Mouse (Mus musculus) lung, postnatal 14 days (tissue): Measurements from ENCODE around the gene Adcy9.

ENCODE experiments used
- DNase-seq: peaks from one replicate; pipeline ENCODE4 v3.0.0; 2021

The Adcy9 gene

DNA sequence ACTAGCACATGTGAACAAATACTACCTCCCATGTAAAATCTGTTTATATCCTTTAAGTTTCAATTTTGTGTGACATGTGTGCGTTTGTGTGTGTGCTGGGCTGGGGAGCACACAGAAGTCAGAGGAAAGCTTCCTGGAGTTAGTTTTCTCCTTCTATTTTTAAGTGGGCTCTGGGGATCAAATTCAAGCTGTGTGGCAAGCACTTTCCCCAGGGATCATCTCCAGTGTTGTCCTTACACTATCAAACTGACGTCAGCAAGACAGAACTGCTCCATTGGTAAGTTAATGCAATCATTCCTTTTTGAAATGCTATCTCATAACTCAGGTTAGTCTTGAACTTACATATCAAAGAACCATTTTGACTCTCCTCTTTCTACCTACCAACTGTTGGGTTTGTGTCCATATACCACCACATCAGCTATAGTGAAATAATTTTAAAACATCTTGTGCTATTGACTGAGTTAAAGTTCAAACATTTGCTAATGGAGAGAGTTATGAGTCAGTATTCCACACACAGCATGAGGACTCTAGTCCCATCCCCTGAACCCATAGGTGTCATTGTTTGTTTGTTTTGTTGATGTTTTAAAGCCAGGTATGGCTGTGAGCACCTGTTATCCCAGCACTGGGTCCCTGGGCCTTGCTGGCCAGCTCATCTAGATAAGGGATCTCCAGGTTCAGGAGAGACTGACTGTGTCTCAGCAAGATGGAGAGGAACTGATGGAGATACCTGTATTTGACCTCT is 104.8 kb downstream of the Adcy9 start:
- DNase-seq: no peak

DNA sequence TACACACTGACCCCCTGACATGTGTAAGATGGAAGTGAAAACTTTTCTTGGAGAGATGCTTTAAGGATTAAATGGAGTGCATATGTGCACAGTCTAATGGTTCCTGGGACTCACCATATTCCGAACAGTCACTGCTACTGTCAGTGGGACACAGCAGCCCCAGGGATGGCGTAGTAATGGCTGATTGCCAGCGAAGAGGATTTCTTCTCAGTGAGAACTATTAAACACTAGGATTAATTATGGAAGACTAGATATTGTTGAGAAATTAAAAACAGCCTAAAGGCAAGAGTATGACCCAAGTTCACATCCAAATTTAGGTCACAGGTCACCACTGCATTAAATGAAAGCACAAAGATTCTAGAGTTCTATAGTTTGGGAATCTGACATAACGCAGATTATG is 105.4 kb downstream of the Adcy9 start:
- no peak for DNase-seq

DNA sequence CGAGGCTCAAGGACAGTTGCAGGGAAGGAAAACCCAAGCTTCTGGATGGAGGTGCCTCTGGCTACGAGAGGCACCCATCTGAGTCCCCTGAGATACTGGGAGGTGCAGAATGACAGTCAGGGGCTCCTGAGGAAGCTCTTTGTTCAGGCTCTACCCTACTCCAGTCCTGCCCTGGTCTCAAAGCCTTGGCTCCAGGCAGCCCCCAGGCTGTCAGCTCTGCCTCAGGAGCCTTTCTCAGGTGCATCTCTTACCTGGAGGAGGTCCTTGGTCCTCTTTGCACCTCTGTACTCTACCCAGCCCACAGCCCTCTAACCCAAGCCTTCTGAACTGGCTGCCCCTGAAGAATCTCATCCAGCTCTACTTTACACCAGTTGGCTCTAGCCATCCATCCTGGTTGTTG is 108.3 kb downstream of the Adcy9 start:
- no peak for DNase-seq

DNA sequence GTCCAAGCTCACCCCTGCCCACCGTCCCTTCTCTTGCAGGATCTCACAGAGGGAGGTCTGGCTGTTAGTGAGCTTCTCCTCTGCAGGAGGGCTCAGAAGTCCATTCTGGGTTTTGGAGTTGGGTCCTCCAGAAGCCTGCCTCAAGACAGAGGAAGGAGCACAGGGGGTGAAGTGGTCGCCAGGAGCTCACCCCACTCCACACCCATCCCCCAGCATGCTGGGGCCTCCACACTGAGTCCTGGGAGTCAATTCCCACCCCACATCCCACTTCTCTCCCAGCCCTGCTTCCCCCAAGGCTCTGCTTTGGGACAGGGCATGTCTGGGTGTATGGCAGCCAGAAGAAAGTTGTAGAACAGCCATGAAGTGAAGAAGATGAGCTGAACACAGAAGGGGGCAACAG is 108.7 kb downstream of the Adcy9 start:
- DNase-seq: no peak

DNA sequence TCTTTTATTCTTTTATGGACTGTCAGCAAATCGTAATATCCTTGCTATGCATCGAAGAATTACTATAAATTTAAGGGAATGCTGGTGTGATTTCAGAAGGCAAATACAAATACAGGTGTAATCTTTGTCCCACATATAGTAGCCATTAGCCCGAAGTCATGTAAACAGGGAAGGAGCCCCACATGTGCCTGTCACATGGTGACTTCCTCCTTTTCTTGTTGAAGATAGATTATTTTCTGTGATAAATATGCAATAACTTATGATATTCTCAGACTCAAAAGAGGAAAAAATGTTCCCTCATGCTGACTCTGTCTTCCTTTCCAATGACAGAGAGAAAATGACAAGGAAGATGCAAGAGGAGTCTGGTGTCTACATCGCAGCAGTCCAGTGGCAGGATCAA is 112.5 kb downstream of the Adcy9 start:
- no peak for DNase-seq

DNA sequence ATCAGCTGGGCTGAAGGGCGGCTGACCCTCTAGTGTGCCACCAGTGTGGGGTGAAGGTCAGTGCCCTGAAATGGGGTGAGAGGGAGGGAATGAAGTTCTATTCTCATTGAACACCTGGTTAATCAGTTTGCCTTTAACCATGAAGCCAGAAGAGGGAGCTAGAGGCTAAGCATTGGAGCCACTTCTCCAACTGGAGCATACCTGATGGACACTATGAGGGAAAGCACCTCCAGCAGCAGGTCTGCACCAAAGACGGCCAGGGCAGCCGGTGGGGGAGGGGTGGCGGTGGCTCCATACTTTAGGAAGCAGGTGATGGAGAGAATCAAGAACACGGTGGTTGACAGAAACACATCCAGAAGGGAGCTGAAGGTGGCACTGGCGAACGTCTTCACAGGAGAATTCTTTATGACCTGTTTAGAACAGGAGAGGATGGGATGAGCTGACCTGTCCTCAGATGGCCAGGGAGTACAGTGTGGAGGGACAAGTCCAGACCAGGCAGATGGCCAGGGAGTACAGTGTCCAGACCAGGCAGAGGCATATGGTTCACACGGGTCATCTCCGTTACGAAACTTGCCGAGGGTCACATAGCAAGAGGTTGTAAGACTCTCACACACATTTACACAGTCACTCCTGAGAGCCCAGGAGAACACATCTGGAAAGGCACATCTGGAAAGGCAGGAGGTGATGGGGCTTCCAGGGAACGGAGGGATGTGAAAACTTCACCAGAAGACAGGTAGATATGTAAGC is 115.9 kb downstream of the Adcy9 start:
- DNase-seq: peak; percentile 18

DNA sequence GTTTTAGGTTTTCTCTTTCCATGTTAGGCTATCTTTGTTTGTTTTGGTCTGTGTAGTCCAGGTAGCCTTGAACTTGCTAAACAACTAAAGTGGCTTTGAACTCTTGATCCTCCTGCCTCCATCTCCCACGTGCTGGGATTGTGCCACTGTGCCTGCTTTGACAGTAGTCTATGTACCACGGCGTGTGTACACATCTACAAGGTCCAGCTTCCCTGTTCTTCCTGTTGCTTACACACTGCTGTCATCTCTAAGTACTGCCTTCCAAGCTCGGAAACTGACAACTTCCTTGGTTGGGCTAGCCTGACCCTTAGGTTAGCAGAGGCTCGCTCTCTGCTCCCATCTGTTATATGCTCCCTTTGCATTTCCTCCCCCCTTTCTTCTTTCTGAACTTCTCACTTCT is 116.7 kb downstream of the Adcy9 start:
- no peak for DNase-seq

DNA sequence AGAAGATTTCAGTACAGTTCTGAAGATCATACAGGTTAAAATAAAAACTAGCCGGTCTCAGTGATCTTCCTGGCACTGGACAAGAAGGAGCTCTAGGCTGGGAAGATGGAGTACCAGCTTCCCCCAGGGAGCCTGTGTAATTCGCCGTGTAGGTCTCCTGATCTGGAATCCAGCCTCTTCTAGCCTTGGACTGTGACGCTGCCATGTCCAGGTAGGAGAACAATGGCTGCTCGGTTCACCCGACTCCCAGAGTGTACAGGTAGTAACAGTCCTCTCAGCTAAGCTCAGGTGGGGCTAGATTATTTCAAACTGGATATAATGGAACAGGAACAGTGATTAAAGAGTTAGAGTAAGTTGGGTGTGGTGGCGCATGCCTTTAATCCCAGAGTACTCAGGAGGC is 120.0 kb downstream of the Adcy9 start:
- no peak for DNase-seq

DNA sequence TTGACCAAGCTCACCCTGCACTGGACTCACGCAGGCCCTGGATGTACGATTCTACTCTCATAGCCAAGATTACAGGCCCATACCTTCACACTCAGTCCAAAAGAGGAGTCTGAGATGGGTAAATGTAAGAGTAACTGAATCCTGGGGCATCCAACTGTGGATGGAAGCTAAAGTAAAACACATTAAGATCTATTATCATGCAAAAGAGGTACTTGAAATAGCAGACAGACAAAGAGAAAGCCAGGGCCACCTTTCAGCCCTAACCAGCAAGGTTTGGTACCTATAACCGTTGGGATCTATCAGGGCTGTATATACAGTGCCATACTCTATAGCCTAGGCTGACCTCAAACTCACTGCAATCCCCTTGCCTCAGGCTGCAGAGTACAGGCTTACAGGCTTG is 127.0 kb downstream of the Adcy9 start:
- no peak for DNase-seq

DNA sequence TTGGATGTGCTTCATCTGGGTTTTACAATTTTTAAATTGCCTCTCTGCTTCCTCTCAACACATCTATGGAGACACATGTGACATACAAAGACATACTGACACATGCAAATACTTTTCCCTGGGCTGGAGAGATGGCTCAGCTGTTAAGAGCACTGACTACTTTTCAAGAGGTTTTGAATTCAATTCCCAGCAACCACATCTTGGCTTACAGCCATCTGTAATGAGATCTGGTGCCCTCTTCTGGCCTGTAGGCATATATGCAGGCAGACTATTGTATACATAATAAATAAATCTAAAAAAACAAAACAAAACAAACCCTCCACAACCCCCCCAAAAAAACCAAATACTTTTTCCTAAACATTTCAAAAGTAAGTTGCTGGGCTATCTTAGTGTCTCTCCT is 130.8 kb downstream of the Adcy9 start:
- DNase-seq: peak; percentile 40

DNA sequence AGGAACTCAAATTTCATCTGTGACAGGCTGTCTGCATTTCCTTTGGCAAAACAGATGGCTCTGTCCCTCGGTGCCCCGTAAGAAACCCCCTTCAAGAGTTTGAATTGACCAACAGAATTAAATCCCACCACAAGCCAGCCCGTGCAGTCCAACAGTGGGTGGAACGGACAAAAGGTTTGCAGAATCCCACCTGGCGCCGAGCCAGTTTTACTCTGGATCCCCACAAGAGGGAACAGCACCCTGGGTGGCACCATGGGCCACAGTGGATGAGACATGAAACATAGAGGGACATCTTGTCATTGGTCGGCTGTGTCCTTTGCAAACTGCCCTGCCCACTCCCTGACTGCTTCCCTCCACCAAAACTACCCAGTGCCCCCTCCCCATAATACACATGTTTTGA is 133.7 kb downstream of the Adcy9 start:
- DNase-seq: no peak

DNA sequence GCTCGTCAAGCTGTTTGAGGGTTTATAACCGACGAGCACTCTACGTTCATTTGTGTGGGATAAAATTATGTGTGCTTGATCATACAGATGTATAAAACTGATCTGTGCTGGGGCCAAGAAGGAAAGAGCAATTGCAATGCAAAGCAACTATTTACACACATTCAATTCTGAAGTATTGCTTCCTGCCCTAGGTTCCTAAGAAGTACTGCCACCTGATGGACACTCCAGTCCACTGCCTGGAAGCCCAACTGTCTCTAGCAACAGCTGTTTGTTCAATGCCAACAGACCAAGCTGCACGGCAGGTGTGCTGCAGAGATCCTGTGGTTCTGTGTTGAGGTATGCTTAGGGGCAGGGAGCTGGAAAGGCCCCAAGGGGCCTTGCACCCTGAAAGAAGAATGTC is 135.0 kb downstream of the Adcy9 start:
- peak; percentile 66 for DNase-seq

DNA sequence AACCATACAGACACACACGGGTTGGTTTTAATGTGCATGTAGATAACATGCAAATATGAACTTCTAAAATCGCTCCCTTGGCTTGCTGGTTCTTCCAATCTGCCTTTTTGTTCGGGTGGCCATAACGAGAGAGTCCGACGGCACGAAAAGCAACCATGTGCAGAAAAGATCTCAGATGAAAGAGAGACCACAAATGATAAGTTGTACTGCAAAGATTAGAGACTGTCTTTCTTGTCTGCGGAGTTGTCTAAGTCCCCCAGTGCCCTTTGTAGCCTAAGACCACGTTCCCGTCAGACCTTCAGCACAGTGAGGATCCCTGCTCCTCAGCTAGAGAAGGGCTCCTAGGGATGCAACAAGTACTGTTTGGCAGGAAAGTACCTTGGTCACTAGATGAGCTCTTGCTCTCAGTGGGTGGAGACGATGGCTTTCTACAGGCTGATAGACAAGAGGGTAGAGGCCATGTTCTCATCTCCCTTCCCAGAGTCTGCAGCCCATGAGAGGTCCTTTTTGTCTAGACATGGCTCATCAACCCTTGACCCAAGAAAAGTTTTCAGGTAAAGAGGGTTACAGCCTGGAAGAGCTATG is 136.9 kb downstream of the Adcy9 start:
- no peak for DNase-seq

DNA sequence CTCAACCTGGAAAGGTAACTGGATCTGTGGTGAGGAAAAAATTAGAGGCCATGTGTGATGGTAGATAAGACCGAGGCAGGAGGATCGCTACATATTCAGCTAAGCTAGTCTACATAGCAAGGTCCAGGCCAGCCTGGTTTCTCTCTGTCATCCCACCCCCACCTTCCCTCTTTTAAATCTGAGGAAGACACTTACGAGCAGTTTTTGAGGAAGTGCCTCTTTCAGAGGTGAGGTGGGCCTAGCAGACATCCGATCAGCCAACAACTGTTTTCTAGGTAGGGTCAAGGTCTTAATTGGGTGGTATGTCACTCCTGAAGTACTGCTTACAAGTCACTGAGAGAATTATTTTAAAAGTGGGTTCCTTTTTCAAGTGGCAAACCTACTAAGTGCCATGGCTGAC is 138.8 kb downstream of the Adcy9 start:
- DNase-seq: no peak

DNA sequence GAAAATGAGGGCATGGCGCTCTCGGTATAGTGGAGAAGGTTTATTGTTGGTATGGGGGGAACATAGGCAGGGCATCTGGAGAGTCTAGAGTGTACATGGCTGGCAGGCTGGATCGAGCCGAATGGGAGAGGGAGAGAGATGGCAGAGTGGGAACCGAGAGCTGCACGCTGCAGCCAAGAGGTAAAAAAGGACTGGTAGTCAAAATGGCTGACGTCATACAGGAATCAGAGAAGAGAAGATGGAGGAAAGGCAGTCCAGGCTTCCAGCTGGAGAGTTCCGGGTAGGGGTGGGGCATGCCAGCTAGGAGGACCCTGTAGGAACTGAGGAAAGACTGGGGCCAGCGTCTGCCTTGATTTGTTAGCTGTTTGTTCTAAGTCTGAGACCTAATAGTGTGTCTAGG is 139.3 kb downstream of the Adcy9 start:
- no peak for DNase-seq

DNA sequence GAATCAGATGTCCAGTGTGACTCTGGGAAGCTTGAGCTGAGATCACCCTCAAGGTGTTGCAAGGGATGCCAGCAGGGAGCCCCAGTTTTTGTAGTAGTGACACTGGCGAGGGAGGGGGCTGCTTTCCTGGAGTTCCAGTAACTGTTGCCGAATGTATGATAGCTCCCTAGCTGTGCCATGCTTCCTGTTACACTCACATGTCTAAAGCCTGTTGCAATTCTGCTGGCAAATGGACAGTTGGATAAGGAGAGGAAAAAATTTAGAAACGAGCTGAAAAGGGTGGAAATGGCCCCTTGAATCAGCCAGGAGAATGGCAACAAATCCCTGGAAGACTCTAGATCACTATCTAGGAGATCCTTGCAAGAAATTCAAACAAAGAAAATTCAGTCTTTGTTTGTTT is 140.7 kb downstream of the Adcy9 start:
- DNase-seq: no peak

DNA sequence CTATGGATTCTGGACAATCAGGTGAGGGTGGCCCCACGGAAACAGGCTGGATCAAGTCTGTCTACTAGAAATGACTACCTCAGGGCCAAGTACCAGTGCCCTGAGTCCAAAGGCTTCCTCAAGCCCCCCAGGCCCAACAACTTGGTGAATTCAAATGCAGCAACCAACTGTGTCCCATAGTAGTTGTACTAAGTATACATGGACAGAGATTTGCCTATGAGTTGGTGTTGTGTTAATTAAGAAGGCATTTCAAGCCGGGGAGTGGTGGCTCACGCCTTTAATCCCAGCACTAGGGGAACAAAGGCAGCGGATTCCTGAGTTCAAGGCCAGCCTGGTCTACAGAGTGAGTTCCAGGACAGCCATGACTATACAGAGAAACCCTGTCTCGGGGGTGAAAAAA is 143.7 kb downstream of the Adcy9 start:
- DNase-seq: no peak

DNA sequence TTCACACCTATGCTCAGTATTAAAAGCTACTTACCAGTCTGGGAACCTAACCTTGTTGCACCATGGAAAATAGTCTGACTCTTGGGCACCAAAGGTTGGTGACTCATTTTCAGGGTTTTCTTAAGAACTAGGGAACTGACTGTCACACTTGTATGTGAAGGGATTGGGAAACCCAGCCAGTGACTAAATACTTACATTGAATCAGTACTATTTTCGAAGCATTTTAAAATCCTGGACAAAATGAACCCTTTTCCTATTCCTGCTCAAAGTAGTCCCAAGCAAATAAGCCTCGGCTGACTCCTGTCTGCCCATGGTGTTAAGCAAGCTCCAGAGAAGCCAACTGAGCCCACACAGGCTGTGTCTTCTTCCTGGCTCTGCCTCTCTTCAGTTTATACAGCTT is 144.1 kb downstream of the Adcy9 start:
- no peak for DNase-seq

DNA sequence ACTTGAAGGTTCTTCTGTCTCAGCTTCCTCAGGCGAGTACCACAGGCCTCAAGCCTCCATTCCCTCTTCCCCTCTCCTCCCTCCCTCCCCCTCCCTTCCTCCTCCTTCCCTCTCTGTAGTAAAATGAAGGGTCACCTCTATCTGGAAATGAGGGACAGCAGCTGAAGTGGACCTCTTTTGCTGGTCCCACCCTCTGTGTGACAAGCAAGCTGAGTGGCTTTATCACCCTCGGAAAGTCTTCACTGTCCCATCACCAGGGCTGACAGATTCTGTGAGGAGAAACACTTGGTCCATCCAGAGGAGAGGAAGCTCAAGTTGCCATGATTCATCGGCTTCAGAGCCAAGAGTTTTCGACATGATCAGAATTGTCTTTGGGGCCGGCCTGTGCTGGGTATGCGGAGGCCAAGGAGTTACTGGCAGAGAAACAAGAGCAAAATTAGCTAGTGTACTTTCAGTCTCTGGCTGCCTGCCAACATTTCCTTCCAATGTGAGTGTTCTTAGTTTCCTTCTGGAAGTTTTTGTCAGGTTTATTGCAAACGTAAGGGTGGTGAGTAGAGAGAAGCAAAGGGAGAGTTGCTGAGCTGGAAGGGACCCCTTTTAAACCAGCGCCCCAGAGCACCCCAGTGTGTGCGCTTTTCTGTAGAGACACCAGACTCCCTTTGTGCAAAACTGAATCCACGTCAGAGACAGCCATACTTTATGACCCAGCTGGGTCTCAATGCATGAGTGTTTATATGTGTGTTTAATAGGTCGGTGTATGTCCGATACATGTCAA is 146.4 kb downstream of the Adcy9 start:
- DNase-seq: peak; percentile 85

DNA sequence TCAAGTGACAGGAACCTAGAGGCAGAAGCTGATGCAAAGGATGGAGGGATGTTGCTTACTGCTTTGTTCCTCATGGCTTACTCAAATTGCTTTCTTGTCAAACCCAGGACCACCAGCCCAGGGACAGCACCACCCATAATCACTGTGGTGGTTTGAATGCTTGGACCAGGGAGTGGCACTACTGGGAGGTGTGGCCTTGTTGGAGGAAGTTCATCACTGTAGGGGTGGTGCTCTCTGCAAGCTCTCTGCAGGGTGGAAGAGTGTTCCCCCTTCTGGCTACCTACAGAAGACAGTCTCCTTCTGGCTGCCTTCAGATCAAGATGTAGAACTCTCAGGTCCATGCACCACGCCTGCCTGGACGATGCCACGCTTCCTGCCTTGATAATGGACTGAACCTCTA is 148.0 kb downstream of the Adcy9 start:
- DNase-seq: no peak

DNA sequence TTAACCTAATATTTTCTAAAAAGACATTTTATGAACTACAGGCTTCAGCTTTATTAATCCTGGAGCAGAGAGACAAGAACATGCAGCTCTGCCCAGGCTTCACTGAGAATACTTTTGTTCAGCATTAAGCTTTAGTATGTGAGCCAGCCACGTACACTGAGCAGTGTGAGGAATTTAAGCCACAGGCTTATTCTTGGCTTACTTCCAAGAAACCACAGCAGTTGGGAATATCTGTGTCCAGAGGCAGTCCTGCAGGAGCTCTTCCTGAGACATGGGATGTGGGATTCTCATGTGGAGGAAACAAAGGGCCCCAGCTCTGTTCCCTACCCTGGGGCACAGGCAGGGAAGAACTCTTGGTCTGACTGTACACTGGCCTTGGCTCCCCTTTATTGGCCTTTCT is 149.4 kb downstream of the Adcy9 start:
- DNase-seq: no peak

DNA sequence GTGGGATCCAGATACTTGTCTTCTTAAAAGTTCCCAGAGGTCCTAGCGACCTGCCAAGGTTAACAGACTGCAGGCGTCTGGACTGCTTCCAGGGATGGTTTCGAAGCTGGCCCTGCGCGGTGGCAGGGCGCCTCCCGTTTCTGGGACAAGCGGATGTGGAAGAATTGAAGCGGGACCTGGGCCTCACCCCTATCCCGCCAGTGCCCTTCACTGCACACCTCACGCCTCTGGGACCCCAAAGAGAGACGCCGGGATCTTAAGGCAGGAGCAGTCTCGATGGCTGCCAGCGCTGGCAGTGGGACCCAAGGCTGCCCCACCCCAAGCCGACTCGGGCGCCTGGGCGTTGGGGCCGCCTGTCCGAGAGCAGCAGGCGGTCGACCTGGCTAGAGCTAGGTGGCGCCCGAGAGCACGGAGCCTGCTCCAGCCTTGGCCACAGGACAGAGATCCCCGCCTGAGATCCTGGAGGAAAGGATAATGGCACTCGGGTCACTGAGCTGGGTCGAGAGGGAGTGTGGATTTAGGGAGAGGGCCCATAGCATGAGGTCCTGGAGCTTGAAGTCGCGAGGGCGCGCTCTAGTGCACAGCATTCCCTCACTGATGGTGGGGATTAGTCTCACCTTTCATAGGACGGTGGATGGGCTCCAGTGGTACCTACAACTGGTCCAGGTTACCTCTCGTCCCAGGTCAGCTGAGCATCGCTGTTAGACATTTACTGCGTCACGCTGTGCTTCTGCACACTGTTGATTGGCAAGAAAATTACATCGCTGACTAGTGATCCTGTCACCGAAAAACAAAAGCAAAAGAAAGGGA is 152.2 kb downstream of the Adcy9 start:
- DNase-seq: peak; percentile 91

DNA sequence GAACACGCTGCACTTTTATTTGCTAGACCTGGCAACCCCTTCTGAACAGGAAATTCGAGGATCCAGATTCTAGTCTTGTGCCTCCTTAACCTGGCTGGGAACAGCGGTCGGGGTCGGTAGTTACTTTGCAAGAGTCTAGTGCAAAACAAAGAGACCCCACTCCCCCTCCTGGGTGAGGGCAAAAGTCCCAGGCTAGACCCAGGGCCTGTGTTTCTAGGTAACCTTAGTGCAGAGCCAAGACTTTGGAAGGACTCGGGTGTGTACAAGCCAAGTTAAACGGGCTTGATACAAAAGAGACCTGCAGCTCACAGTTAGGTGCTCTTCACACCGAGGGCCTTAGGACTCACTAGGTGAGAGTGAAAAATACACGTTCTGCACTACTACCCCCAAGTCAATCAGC is 152.8 kb downstream of the Adcy9 start:
- no peak for DNase-seq
